Mouse (Mus musculus): ENCODE results near the gene Lyzl4. TPM values are rescaled to one million over a fixed set of nuclear protein-coding genes. Genes with fewer than 3 reads are reported as not detected.

Gene Lyzl4
- not detected for total RNA-seq (2021)
- long read RNA-seq, experiment 1 = 0 reads
- long read RNA-seq, experiment 2 = 0 reads

DNA sequence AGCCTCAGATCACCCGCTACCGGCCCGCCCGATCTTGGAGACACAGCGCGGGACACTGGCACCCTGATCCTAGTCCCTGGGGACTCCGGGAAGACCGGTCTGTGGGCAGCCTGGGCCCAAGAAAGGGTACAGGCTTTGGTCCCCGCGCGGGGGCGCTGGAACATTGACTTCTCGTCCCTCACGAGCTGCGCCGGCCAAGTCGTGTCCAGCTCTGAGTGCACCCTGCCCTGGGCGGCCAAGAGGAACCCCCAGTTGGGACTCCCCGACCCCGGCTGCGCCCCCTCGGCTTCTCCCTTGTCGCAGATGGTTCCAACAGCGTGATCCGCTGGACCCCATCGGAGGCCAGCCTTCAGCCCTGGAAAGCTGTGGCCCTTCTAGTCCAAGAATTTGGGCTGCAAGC is at the start of gene Lyzl4:
Lyzl4 (minus strand) TSS at position 96 of the 400 bp plus-strand sequence.
- peak; percentile 88 to 91 for DNase-seq

DNA sequence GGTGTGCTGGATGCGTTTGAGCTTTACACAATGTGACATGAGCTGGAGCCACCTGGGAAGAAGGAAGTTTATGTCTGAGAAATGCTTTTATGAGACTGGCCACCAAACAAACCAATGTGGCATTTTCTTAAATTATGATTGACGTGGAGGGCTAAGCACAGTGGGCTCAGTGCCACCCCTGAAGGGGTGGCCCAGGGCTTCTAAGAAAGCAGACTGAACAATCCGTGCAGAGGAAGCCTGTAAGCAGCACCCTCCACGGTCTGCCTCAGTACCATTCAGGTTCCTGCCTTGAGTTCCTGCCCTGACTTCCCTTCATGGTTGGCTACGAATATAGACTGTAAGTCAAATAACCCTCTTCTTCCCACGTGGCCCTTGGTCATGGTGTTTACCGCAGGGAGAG is 48.8 kb upstream of the Lyzl4 start:
- DNase-seq = no peak

DNA sequence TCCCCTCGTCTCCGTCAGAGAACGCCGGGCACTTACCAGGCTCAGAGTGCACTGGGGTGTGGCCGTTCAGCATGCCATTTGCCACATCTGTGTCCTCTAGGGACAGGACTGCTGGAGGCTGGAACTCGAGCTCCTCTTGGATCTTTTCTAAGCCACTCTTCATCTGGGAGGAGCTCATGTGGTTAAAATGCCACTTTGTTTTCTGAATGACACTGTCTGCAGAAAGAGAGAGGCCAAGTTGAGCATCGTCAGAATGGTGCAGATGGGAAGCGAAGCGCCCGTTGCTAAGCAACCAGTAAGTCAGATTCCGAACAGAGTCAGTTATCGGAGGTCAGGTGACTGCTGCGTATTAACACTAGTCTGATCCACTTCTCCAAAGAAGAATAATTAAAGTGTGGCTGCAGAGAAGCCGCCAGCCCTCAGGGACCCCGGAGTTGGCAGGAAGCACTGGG is 48.3 kb upstream of the Lyzl4 start:
- DNase-seq = no peak

DNA sequence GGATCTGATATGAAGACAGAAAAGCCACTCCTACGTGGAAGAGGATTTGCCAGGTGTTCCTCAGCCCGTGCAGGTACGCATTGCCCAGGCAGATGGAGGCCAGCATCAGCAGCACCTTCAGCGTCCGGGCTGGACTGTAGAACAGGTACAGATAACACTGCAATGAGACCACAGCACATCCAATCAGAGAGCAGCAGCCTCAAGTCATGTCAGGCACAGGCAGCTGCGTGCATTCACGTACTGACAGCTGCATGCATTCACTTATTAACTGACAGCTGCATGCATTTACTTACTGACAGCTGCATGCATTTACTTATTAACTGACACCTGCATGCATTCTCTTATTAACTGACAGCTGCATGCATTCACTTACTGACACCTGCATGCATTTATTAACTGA is 42.8 kb upstream of the Lyzl4 start:
- DNase-seq = no peak

DNA sequence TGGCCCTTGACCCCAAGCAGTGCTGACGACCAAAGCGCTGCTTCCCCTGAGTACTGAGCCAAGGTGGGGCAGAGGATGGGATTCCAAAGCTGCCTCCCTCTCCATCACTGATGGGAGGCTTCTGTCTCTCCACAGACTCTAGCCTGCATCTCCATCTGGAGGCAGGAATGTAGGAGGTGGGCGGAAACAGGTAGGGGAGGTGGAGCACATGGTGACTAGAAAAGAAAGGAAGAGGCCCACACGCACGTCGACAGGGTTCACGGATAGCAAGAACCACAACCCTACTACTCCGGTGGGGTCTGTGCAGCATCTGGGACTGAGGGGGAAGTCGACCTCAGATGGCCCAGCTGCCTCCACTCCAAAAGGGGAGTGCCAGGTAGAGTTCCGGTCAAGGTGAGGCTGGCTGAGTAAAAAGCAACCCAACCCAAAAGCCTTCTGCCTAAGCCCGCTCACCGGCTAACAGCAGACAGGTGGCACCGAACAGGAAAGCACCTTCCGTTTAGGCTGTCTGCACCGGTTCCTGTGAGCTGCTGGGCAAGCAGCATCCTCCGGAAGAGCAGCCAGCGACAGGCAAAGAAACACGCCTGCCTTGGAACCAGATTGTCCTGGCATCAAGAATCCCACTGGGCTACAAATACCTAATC is 40.3 kb upstream of the Lyzl4 start:
- DNase-seq = no peak

DNA sequence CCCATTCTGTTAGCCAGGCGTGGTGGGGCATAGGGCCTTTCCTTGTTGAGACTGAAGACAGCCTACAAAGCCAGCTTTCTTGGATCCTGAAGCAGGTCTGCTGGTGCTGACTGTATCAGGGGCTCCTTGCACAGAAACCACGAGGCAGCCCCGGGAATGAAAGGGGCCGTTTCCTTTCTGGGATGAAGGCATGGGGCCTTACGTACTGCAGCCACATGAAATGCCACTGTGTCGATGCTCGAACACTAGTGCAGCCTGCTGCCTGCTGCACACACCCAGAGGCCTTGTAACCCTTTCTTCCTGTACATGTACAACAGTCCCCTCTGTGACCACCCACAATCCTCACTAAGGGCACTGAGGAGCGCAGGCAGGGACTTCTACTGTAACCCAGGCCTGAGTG is 39.3 kb upstream of the Lyzl4 start:
- no peak for DNase-seq

DNA sequence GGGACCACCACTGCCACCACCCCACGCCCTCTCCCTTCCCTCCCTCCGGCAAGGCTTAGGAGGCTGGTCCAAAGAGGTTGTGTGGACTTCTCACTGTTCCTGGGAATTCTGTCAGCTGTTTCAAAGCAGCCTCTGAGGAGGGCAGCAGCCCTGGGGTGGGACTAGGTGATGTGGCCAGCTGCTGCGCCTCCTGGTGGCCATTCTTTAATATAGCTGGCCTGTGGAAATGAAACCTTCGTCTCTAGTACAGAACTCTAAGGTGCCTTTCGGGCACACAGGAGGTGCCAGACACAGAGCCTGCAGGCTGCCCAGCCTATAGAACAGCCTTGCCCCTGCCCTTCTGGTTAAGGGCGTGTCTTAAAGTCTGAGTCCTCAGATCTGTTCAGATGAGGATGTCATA is 37.7 kb upstream of the Lyzl4 start:
- peak; percentile 41 to 47 for DNase-seq

DNA sequence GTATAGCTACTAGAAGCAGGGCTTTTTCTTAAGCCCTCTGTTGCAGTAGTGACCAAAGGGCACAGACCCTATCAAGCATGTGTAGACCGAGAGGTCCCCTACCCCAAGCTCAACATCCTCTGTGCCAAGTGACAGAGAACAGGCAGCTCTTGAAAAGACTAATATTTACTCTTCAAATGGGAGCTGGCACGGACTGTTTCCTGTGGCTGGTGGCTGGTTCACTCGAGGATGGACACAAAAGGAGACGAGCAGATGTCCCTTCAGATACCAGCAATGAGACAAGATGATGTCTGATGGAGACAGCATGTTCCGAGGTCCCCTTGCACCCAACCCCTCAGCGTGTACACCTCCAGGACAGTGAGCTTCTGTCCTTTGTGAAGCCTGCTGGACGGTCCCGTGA is 35.6 kb upstream of the Lyzl4 start:
- DNase-seq = no peak

DNA sequence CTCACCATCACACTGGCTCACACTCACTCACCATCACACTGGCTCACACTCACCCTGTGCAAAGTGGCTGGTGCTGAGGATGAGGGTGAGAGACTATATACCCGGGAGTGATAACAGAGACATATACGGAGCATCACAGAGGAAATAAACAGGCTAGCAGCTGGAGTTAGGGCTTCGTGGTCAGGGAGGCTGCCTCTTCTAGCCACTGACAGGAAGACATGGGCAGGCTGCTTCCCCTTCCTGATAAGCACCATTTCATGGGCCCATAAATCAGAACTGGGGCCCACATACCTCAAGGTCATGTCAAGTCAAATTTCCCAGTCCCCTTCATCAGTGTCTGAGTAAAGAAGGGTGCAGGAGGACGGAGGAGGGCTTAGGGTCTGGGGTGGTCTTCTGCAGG is 35.2 kb upstream of the Lyzl4 start:
- DNase-seq = no peak

DNA sequence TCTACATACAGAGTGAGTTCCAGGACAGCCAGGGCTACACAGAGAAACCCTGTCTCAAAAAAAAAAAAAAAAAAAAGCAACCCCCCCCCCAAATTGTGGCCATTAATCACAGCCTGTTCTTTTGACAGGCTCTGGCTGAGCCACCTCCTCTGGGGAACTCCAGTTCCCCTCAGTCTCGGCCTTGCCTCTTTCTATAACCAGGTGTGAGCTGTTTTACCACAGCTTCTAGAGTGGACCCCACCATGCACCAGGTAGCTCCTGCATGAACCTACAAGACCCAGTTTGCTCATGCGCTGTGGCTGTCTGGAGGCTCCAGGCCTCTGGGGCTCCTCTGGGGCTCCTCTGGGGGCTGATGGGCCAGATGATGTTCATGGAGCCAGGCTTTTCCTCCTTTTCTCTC is 33.7 kb upstream of the Lyzl4 start:
- no peak for DNase-seq

DNA sequence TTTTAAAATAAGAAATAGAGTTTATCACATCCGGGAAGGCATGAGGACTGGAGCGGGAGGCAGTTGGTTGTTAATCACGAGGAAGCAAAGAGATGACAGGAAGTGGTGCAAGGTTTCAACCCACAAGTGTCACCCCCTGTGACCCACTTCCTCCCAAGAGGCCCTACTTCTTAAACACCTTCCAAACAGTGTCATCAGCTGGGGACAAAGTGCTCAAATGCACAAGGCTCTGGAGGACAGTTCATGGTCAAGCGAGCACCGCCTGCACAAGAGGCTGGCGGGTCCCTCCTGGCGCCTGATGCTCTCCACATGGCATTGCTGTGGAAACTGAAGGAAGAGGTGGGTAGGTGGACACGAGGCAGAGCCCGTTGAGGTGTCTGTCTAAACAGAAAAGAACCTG is 33.1 kb upstream of the Lyzl4 start:
- no peak for DNase-seq

DNA sequence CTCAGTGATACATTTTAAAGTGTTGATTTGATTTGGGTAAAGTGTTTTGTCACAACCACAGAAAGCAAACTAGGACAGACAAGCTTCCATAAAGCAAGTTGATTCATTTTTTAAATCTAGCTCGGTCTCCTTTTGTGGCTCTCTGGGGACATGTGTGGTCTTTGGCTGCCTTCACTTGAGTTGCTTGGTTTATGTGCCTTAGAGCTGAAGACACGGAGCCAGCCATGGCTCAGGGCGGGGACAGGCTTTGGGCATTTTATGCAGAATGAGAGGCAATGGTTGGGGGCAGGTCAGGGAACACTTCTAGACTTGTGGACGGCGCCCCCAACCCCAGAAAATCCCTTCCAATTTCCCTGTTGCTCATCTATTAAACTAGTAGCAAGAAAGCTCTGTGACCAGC is 31.8 kb upstream of the Lyzl4 start:
- no peak for DNase-seq

DNA sequence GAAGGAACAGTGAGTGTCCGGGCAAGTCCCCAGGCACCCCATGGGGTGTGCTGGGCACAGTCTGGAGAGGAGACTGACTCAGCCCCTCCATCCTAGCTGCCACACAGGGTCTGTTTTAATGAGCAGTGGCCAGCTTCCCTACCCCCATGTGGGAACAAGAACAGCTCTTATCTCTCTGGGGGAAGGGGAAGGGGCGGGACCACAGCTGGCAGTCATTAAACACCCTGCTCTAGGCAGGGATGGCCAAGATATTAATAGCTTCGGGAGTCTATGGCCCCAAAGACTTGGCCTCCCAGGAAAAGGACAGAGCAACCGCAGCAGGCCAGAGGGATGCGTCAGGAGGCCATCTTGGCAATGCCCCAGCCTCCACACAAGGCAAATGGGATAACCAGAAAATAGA is 30.4 kb upstream of the Lyzl4 start:
- no peak for DNase-seq

DNA sequence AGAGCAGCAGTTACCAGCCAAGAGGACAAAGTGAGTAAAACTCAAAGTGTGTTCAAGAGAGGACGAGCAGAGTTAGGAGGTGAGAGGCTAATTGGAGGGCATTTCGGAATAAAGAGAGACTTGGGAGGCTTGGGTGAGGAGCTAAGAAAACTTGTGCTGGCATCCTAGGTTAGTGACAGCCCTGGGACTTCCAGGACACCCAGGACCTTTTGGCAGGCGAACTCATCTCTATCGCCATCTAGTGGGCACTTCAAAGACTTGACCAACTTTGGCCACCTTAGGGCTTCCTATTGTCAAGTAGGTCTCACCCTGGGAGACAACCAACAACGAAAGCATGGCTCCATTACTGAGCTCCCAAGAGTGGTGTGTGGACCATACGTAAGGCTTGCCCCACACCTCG is 29.4 kb upstream of the Lyzl4 start:
- peak; percentile 46 to 56 for DNase-seq

DNA sequence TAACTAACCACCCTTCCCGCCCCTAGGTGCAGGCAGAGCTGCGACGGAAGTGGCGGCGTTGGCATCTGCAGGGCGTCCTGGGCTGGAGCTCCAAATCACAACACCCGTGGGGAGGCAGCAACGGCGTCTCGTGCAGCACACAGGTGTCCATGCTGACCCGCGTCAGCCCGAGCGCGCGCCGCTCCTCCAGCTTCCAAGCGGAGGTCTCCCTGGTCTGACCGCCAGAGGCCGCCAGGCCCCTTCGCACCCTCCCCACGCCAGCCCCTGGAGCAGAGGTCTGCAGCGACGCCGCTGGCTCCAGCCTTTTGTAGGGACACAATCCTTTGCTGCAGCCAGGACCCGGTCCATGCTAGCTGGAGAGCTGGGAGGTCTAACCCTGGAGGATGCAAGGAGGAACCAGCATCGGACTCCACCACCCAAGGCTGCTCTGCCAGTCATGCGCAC is 27.5 kb upstream of the Lyzl4 start:
- peak; percentile 70 to 79 for DNase-seq

DNA sequence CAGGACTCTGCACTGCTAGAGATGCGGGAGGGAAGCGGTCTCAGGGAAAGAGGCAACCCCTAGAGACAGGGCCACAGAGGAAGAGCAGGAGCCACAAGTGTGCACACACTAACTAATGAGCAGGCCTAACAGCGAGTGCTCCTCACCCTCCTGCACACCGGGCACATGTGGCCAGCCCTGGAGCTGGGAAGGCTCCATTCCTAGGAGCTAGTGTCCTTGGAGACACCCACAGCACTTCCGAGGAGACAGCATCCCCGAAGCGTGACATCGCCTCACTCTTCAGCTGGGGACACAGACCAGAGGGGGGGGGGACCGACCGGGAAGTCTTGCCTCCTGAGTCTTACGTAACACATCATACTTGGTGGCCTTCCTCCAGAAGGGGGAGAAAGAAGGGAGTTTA is 25.9 kb upstream of the Lyzl4 start:
- DNase-seq = no peak

DNA sequence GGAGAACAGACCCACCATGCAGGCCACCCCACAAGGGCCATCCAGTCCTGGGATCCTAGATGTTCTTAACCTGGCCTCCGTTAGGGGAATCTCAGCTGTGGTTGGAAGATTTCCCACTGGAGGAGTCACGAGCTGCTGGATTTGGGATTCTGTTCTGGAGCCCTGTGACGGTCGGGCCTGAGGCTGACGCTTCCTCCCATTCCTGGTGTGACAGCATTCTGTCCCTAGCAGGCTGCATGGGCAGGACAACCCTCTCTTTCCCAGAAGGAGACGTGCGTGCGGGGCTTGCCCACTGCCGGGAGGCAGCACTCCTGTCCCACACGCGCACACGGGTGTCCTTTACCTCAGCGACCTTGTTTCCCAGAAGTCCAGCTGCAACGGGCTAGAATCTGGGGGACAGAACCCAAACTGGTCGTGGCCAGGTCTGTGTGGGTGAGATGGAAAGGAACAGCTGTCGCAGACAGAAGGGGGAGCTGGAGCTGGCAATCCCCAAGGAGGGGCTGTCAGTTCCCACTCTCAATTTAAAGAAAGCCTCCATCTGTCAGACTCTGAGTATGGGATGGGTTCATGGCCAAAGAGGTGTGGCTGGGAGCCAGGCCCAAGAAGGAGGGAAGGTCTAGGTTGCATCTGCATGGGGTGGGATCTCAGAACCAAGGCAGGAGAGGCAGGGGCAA is 25.2 kb upstream of the Lyzl4 start:
- no peak for DNase-seq

DNA sequence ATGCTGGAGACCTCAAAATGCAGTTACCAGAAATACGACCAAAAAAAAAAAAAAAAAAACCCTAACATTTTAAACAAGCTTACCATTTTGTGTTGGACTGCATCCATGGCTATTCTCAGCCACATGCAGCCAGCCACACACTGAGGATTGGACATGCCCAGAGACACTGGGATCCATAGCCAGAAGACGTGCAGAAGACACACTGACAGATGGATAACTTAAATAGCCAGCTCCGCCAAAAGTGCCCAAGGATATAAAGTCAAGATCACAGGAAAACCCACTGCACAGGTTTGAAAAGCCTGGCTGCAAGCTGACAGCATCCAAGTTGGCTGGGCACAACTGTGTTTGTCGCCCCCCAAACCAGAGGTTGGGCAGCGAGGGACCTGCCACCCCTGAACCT is 22.2 kb upstream of the Lyzl4 start:
- DNase-seq = no peak

DNA sequence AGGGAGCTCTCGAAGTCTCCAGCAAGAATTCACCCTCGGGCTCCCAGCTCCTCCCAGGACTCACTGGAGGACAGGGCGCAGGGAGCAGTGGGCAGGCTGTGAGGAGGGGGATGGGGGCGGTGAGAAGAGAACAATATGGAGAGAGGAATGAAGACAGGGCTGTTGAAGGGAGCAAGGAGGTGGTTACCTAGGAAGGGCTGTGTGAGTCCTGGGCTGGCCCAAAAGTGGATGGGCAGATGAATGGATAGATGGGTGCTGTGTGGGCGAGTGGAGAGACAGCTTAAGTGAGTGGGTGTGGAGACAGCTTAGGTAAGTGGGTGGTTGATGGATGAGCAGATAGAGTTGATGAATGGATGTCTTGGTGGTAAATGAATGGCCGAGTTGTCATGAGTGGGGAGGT is 21.6 kb upstream of the Lyzl4 start:
- DNase-seq = no peak

DNA sequence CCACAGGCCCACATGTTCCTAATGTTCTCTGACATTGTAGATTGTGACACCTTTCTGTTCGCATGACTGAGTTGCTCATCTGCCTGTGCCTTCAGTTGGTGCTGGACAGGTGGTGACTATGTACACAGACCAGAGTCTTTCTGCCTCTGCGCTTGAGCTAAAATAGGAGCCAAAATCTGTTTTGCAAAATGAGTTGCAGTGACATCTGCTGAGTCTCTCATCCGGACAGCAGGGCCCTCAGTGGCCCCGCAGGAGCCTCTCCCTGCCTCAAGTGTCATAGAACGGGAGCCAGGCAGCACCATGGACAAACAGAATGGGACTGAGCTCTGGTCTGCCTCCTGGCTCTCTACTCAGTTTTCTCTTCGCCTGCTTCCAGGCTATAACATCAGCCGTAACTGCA is 17.9 kb upstream of the Lyzl4 start:
- DNase-seq = no peak

DNA sequence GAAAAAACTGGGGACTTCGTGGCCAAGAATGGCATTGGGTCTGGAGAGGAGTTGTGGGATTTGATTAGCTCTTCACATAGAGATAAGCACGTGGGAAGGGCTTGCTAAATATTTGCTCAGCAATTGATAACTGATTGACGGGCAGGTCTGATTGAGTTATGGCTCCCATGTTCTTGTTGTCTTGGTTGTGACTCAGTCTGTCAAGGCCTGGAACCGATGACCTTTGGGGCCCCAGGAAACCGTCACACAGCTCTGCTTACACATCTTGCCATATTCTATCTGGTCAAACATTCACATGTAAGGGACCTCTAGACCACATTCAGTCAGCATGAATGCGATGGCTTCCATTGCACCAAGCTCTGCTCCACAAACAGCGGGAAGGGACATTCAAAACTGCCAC is 16.4 kb upstream of the Lyzl4 start:
- no peak for DNase-seq

DNA sequence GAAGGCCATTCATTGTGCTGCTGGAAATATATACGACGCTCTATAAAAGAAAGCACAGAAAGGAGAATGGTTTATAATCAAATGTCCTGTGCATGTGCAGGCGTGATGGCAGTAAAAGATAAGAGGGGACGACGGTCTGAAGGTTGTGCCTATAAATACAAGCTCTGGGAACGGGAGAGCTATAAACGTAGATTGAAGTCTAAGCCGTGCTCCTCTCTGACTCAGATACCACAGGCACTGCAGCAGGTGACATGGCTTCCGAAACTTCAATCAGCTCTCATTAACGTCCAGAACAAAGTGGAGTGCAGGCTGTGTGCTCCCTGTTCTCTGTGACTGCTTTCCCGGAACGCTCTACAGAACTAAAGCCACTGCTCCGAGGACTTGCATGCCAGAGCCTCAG is 15.2 kb upstream of the Lyzl4 start:
- DNase-seq = no peak

DNA sequence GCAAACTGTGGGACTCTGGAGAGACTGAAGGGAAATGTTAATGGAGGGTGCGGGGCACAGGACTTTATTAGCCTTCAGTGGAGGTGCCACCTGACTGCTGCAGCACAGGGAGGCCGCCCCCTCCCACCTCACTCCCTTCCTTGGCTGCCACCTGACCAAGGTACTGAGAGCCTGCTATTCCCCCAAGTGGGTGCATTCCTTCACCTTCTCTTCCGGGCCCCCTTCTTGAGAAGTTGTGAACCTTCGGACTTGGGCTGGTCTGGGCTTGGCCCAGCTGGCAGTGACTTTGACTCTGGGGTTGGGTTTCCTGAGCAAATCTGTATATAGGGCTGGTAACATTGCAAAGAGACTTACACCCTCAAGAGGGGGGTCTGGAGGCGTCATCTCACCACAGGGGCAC is 14.4 kb upstream of the Lyzl4 start:
- no peak for DNase-seq

DNA sequence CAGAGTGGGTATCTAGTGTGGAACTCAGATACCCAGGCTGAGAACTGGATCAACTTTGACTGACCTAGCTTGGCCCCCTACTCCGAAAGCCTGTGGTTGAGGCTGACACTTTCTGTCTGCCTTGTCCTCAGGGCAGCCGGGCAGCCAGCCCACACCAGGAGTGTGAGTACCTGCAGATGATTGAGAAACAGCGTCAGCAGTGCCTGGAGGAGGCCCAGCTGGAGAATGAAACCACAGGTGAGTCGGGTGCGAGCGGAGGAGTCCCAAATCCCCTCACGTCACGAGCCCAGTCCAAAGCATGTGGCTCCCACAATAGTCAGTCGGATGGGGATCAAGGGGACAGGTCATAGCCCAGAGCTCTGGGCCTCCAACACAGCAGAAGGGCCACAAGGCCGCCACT is 11.8 kb upstream of the Lyzl4 start:
- DNase-seq = no peak

Data from adrenal gland, postnatal 36 days (tissue).